Mouse (Mus musculus) left cerebral cortex, adult 2 months (tissue): ENCODE measurements at regions not wholly inside any gene's neighbourhood (a gene's known extent, or its start where the extent isn't known, plus 50 kb on each side); places are given as distances from the start of the nearest gene placed in this dataset.
A peak's percentile ranks its signal among the peaks of the same experiment; 100 is the strongest.

Experiments
- DNase-seq, 2 experiments: peaks; one replicate each; pipeline ENCODE4 v3.0.0; 2021 to 2022; ENCODE audit warnings: low spot score in 2 of 2, mixed read lengths in 1 of 2; ENCODE audit errors: extremely low spot score in 1 of 2
- H3K27ac ChIP-seq: fragments of 200-600 bp; 2 replicates; pipeline ENCODE4 v1.8.1; 2022
- H3K4me3 ChIP-seq: fragments of 200-600 bp; 2 replicates; pipeline ENCODE4 v1.8.1; 2022
- CTCF ChIP-seq: fragments of 200-600 bp; IDR thresholded peaks from 2 replicates; pipeline ENCODE4 v1.8.1; 2022; ENCODE audit warnings: antibody characterized with exemption, mild to moderate bottlenecking, moderate library complexity
- intact Hi-C: fragments of 180-260 bp; cut with DNase I; formaldehyde crosslinking; loops from one replicate; pipeline ENCODE4 v1.15.1; 2025

DNA sequence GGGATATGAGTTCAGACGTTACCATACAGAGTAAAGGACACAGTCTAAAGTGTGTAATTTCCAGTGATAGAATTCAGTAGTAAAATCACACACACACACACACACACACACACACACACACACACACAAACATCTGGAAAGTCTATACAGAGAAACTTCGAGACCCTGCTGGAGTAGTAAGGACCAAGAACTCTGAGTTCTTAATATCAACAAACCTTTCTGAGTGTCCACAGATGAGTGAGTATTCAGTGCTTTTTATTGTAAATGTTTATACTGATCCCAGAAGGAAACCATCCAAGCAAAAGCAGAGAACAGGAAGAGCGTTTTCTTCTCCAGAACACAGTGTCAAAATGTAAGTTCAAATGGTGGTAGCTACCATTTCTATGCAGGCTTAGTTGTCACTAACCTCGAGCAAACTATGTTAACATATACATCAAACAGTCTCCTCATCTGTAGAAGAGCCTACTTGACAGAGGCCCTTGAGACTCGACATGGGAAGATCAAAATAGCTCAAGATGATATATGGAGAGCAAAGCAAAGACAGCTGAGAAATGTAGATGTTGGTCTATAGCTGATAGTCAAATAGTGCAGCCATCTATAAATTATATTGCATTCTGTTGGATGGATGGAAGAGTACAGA, 248.0 kb upstream of the Noct start:
- Histone ChIP-seq H3K27ac (no peak overlapping the region), H3K4me3 (no peak overlapping the region)
- intact Hi-C loops, result no loop called here
- DNase-seq, result no peak
- TF ChIP-seq CTCF, result no peak

DNA sequence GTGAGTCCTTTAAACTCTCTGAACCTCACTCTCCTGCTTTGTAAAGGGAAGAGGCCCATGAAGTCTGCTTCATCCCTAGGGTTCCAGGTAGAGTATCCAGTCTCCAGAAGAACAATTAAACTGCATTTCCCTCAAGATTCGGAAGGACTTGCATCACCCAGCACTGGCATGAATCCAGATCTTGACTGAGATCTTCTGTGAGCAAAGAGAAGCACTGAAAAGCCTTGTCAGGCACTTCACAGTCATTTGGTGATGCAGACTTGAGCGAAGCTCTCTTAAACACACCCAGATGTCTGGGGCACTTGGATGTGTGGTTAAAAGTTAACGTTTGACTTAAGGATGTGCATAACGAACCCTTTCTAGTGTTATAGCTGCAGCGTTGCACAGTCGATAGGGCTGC, 247.4 kb upstream of the Noct start:
- Histone ChIP-seq H3K4me3 (no peak overlapping the region), H3K27ac (no peak overlapping the region)
- no peak for DNase-seq
- intact Hi-C loops, result no loop called here
- TF ChIP-seq CTCF, result no peak

DNA sequence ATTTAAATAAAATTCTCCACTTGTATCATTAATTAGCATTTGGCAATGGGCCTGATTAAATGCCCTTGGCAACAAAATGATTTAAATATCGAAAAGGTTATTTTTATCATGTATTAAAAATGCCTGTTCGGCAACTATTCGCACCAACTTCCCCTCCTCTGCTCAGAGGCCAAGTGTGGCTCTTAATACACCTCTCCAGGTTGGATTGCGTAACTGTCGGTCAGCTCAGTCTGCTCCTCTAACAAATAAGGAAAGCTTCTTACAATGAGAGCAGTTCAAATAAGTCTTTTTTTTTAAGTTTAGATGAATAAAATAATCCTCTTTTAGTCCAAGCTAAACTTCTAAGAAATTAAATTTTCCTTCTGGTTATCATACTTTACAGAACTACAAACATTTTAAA, 245.6 kb upstream of the Noct start:
- no peak overlapping the region for H3K4me3 ChIP-seq
- no peak for DNase-seq
- intact Hi-C loops, result no loop called here
- no peak overlapping the region for H3K27ac ChIP-seq
- no peak for TF ChIP-seq CTCF

DNA sequence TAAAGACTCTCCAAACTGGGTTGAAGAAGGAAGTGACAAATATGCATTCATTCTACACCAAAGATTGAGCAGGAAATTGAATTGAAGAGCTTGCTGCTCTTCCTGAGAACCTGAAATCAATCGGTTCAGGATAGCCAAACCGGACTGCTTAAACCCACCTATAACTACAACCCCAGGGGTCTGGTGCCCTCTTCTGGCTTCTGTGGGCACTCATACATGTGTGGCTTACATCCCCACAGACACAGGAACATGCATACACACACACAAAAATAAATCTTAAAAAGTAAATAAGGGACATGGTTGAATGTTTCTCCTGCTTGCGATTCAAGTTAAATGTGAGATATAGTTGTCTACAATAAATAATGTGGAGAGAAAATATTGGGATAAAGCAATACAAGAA, 244.7 kb upstream of the Noct start:
- Histone ChIP-seq H3K27ac (no peak overlapping the region), H3K4me3 (no peak overlapping the region)
- no peak for DNase-seq
- intact Hi-C loops, result no loop called here
- TF ChIP-seq CTCF, result peak; percentile 9

DNA sequence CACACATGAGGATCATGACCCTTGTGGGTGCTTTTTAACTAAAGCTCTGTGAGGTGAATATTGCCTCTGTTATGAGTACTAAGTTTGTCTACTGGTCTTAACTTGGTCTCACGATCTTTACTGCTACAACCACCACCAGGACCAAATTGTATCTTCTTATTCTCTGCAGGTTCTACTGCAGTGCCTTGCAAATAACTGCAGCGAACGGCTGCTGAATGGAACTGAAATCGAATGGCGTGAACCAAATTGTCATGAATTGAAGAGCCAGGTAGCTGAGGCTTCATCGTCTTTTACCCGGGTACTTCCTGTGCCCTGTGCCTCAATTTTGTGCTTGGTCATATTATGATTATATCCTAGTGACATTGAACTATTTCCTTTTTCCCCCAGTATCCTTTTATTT, 242.5 kb upstream of the Noct start:
- Histone ChIP-seq H3K27ac (no peak overlapping the region), H3K4me3 (no peak overlapping the region)
- TF ChIP-seq CTCF, result no peak
- intact Hi-C loops, result loop anchor here (10.0 kb wide), 1 partner anchor 213 kb away; no protein-coding TSS in a partner anchor
- DNase-seq, result no peak

DNA sequence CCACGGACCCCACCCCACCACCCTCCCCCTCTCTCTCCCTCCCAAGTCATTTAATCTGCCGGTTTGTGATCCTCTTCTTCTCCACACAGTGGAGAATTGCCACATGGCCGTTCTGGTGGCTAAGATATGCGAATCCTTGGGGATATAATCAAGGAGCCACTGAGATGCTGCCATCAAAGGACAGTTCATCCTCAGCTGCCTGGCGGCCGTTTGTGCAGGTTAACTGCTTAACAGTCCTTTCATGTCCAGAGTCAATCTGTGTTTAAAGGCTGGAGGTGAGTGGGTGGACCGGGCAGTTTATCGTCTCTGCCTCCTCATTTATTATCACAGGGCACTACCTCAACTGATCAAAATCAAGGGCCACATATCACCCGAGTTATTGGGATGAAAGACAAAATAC, 241.6 kb upstream of the Noct start:
- no peak for DNase-seq
- intact Hi-C loops, result loop anchor here (10.0 kb wide), 1 partner anchor 212 kb away; no protein-coding TSS in a partner anchor
- no peak for TF ChIP-seq CTCF
- no peak overlapping the region for H3K27ac ChIP-seq
- no peak overlapping the region for H3K4me3 ChIP-seq

DNA sequence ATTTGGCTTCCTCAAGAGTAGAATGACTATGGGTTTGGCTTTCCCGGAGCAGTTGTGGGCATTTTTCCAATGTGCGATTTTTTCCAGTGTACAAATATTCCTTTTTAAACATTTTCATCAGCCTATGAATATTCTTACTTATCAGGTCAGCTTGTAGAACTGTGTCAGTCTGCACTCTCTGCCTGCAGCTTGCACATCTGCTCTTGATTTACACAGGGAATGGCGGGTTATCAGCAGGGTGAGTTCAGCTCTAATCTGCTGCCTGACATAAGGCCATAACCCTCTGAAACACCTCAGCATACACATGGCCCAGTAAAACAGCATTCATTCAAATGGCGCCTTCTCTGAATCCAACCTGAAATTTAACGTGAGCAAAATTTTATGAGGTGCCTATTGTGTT, 241.1 kb upstream of the Noct start:
- Histone ChIP-seq H3K27ac (peak overlapping the region; percentile 32; the same call in 1 of the 2 replicates), H3K4me3 (no peak overlapping the region)
- intact Hi-C loops, result loop anchor here (10.0 kb wide), 1 partner anchor 212 kb away; no protein-coding TSS in a partner anchor
- no peak for TF ChIP-seq CTCF
- no peak for DNase-seq

DNA sequence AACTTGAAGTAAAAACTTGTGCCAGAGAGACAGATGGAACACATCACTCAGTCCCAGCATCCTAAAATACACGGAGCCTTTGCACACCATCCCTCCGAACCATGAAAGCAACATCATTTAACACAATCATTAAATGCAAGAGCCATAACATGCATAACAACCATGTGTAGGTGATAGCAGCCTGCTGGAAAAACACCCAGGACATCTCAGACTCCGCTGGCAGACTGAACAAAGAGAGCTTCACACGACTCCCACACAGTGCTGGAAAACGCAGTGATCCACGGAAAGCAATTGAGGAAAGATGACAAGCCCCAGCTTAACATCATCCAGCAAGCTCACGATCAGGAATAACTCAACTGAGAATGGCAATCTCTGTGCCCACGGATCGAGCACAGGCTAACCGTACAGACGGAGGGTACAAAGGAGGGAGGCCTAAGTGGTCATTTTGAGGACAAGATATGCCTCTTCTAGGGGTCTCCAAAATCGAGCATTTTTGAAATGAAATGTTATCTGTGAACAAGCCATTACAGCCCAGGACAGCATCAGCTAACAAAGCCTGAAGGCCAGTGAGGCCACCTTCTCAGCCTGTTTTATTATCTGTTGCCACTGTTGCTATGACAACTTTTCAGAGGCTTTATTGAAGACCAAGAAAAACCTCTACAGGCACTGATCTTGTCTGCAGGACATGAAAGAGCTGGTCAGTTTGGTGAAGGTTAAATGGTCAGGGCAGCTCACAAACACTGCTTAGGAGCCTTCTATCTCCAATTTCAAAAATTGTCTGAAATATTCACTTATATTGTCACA, 240.1 kb upstream of the Noct start:
- Histone ChIP-seq H3K27ac (peak overlapping the region; percentile 71), H3K4me3 (no peak overlapping the region)
- peak; percentile 39 to 56 for DNase-seq
- no peak for TF ChIP-seq CTCF
- intact Hi-C loops, result loop anchor here (1.0 to 10.0 kb wide), 2 partner anchors 112 to 211 kb away; no protein-coding TSS in a partner anchor

DNA sequence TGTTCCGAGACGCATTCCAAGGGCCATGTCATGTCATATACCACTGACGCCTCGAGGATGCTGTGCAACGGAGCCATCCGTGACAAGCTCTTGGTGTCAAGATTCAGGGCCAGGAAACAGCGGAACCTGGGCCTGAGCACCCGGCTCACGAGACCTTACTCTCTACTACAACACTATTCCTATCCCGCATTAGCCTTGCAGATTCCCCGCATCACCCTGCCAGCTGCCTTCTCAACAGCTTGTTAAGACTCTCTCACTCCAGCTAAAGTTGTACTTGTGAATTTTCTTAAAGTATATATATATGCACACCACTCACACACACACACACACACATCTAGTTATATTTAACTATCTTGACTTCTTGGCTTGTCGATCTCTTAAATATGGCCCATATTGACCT, 236.4 kb upstream of the Noct start:
- intact Hi-C loops, result loop anchor here (10.0 kb wide), 1 partner anchor 207 kb away; no protein-coding TSS in a partner anchor
- no peak for TF ChIP-seq CTCF
- DNase-seq, result no peak
- H3K4me3 ChIP-seq, result no peak overlapping the region
- no peak overlapping the region for H3K27ac ChIP-seq

DNA sequence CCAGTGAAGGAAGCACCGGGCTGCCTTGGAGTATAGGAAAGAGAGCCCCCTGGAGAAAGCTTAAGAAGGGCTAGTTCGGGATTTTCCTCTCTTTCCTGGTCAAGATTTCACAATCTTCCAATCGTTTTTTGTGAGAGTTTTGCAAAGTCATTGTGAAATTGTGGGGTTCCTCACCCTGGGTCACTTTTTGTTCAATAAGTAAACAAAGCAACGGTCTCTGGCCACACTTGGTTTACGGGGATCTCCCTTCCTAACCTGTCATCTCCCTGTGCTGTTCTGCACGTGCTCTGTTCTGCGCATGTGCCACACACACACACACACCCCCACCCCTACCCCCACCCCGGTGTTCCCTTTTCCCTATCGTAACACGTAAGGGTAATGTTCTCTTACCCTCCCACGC, 233.4 kb upstream of the Noct start:
- intact Hi-C loops, result no loop called here

DNA sequence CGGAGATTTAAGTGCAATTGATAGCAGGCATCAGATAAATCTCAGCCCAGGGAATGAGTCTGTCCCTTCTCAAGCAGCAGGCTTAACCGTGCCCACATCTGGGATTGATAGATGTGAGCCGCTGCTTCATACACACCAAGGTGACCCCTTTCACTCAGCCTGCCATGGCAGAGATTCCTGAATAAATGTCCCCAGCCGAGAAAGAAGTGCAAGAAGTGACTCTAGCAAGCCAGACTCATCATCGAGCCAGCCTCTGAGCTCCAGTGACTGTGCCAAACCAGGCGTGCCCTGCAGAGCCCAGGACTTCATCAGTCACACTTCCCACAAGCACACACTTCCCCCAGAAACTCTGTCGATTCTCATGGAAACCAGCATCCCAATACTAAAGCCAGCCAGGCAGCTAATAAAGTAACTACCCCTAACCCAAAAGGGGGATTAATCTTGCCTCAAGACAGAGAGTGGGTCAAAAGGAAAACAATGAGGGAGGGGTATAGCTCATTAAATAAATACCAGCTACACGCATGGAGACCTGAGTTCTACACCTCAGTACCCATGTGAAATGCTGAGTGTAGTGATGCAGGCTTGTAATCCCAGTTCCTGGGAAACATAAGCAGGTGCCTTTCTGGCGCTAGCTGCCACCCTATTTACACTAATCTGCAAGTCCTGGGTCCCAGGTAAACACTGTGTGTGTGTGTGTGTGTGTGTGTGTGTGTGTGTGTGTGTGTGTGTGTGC, 231.5 kb upstream of the Noct start:
- intact Hi-C loops, result no loop called here
- TF ChIP-seq CTCF, result no peak
- Histone ChIP-seq H3K27ac (no peak overlapping the region), H3K4me3 (no peak overlapping the region)
- DNase-seq, result no peak

More for the DNA sequence above, 233.4 kb upstream of the Noct start:
- Histone ChIP-seq H3K27ac (no peak overlapping the region), H3K4me3 (no peak overlapping the region)
- TF ChIP-seq CTCF, result no peak
- no peak for DNase-seq

DNA sequence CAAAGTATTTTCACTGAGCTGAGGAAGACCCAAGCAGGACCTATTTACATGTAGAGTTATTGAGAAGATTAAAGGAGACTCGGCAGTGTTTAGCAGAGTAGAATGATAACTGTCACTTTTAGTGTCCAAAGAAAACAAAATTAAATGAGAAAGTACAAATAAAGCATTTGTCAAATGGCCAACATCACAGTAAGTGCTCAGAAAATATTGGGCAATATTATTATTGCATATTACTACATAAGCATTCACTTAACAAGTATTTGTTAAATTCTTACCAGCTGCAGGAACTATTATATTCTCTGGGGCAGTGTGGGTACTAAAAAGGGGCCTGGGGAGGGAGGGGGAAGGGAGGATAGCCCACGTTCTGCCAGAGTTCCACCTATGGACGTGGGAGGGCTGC, 224.5 kb upstream of the Noct start:
- no peak overlapping the region for H3K4me3 ChIP-seq
- no peak for TF ChIP-seq CTCF
- no peak for DNase-seq

More for the DNA sequence above, 224.5 kb upstream of the Noct start:
- intact Hi-C loops, result no loop called here
- no peak overlapping the region for H3K27ac ChIP-seq
